Mouse (Mus musculus) heart, postnatal 4 days (tissue): Measurements from ENCODE around the gene Cxcr5. TPM values are rescaled to one million over a fixed set of nuclear protein-coding genes. Genes with fewer than 3 reads are reported as not detected.

ENCODE experiments used
- DNase-seq: peaks from one replicate; pipeline ENCODE4 v3.0.0; 2021
- total RNA-seq, 2 experiments: library from RNA; stranded (reverse); gene quantifications; 2 replicates each; pipeline ENCODE4 v1.2.3; 2021

Cxcr5 gene
- total RNA-seq, 2 experiments from 2014 or later, result 0.14 to 0.29 TPM

DNA sequence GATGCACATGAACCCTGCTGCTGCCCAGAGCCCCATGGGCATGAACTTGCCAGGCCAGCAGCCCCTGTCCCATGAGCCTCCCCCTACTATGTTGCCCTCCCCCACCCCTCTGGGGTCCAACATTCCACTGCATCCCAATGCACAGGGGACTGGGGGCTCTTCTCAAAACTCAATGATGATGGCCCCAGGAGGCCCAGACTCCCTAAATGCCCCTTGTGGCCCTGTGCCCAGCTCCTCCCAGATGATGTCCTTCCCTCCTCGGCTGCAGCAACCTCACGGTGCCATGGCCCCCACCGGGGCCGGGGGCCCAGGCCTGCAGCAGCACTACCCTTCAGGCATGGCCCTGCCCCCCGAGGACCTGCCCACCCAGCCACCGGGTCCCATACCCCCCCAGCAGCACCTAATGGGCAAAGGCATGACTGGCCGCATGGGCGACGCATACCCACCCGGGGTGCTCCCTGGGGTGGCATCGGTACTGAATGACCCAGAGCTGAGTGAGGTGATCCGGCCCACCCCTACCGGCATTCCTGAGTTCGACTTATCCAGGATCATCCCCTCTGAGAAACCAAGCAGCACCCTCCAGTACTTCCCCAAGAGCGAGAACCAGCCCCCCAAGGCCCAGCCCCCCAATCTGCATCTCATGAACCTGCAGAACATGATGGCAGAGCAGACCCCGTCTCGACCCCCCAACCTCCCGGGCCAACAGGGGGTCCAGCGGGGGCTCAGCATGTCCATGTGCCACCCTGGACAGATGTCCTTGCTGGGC lies 52.8 kb downstream of the Cxcr5 start:
- peak; percentile 31 for DNase-seq

- DNase-seq, result peak; percentile 16
Observed at GRCm38 (mm10) chr9:44508124-44508619, 53.5 kb downstream of the Cxcr5 start.

DNA sequence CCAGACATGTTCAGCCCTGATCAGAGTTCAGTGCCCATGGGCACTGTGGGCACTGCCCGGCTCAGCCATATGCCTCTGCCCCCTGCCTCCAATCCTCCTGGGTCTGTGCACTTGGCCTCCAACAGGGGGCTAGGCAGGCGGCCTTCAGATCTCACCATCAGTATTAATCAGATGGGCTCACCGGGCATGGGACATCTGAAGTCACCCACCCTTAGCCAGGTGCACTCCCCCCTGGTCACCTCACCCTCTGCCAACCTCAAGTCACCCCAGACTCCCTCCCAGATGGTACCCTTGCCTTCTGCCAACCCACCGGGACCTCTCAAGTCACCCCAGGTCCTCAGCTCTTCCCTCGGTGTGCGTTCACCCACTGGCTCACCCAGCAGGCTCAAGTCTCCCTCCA lies 54.3 kb downstream of the Cxcr5 start:
- DNase-seq, result no peak

DNA sequence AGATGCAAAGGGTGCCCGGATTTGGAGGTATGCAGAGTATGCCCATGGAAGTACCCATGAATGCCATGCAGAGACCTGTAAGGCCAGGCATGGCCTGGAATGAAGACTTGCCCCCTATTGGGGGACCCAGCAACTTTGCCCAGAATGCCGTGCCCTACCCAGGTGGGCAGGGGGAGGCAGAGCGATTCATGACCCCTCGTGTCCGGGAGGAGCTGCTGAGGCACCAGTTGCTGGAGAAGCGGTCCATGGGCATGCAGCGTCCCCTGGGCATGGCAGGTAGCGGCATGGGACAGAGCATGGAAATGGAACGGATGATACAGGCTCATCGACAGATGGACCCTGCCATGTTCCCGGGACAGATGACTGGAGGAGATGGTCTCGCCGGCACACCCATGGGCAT lies 55.1 kb downstream of the Cxcr5 start:
- peak; percentile 5 for DNase-seq

DNA sequence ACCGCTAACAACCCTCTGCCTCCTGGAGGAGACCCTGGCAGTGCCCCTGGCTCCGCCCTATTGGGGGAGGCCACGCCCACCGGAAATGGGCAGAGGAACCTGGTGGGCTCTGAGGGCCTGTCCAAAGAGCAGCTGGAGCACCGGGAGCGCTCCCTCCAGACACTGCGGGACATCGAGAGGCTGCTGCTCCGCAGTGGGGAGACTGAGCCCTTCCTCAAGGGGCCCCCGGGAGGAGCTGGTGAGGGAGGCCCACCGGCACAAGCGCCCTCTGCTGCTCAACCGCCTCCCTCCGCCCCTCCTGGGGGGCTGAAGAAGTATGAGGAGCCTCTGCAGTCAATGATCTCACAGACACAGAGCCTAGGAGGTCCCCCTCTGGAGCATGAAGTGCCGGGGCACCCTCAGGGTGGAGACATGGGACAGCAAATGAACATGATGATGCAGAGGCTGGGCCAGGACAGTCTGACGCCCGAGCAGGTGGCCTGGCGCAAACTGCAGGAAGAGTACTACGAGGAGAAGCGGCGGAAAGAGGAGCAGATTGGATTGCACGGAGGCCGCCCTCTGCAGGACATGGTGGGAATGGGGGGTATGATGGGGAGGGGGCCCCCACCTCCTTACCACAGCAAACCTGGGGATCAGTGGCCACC lies 55.7 kb downstream of the Cxcr5 start:
- DNase-seq, result peak; percentile 26

GRCm38 (mm10) chr9:44504893-44505823 lies 56.5 kb downstream of the Cxcr5 start:
- no peak for DNase-seq

DNA sequence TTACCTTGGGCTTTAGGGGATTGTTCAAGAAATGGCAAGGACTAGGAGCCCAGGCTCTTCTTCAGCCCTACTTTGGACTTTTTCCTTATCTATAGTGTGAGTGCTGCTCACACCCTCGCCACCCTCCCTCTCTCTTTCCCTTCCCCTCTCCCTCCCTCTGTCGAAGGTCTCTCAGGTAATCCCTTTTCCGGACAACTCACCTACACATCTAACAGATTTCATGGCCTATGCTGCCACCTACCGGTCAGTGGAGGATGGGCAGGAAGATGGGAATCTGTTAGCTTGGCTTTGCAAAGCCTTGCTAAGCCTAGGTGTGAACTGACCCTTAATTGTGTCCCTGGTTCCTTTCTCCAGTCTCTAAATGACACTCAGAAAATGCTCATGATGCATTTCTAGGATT lies 59.7 kb downstream of the Cxcr5 start:
- DNase-seq, result peak; percentile 89

DNA sequence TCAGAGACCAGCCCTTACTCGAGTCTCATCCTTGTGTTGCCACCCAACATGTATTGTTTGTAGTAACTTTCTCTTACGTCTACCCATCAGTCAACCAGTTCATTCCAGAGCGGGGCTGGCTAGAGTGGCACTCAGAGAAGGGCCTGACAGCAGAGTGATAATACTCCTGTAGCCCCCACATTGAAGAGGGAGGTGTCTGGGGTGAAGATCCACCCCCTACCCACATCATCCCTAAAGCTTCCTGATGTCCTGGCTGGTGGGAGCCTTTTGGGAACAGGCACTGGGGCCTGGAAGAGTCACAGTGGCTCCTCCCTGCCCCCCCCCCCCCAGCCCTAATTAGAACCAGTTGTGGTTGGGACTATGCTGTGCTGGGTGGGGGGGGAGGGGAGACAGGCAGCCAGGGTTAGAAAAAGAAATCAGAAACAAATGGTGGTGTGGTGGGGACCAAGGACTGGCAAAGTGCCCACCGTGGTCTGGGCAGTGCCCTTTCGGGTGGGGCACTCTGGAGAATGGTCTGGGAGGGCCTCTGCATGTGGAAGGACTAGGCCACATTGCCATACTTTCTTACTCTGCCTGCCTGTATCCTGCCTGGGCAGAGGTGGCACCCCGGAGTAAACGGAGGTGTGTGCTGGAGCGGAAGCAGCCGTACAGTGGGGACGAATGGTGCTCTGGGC lies 60.3 kb downstream of the Cxcr5 start:
- DNase-seq, result peak; percentile 33

DNA sequence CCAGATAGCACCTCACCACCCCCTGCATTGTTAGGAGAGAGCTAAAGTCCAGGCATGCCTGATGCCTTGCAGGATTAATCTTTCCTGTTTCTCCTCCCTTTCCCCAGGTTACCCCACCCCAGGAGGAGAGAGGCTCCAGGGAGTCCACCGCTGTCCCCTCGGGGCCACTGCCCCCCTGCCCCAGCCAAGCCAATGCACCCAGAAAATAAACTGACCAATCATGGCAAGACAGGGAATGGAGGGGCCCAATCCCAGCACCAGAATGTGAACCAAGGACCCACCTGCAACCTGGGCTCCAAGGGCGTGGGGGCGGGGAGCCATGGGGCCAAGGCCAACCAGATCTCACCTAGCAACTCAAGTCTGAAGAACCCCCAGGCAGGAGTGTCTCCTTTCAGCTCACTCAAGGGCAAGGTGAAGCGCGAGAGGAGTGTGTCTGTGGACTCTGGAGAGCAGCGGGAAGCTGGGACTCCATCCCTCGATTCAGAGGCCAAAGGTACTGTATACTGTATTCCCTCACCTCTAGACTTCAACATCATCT lies 61.0 kb downstream of the Cxcr5 start:
- DNase-seq, result peak; percentile 25

DNA sequence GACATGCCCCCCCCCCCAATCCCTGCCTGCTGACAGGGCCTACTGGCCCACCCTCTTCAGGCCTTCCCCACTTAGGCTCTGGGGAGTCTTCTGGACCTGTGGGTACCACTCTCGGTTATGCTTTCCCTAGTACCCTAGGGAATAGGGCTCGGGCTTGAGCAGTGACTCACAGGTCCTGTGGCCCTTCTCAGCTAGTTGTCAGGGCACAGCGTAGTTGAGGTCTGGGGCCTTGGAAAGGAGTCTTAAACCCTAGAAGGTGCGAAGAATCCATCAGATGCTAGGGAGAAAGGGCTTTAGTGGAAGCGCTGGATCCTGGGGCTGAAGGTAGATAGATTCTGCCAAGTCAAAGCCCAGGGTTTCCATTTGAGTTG lies 61.5 kb downstream of the Cxcr5 start:
- DNase-seq, result no peak

GRCm38 (mm10) chr9:44499356-44500162 lies 62.1 kb downstream of the Cxcr5 start:
- peak; percentile 74 for DNase-seq

DNA sequence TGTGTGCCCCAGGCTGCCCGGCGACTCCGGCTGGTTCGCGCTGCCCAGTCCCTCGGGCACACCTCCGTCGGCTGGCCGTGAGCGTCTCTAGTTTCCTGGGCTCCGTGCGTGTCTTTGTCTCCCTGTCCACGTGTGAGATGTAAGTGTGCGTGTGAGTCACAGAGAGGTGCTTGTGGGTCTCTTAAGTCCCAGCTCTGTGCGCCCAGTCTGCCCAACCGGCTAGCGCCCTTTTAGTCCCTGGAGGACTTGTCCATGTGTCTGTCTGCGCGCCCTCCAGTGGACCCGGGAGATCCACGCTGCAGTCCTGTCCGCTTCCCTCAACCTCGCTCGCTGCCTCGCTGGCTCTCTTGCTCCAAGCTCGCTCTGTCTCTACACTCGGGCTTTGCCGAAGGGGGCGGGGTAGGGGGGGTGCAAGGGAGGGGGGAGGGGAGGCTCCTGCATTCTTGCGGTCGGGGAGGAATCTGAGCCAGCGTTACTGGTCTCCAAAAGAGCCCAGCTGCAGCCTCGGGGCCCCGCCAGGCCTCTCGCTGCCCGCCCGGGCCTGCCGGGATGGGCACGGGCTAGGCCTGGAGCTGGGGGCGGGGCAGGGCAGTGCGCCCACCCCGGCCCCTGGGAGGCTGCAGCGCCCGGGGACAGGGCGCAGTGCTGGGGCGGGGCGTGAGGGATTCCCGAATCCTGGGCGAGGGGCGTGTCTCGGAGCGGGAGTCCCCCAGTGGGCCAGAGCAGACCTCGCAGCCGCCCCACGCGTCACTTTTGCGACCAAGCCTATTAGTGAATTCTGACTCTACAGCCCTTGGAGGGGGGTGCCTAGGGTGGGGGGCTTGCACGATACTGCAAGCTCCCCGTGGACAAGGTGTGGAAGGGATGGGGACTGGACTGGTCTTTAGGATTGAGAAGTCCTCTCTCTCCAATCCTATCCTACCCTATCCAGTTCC lies 63.0 kb downstream of the Cxcr5 start:
- peak; percentile 85 for DNase-seq

DNA sequence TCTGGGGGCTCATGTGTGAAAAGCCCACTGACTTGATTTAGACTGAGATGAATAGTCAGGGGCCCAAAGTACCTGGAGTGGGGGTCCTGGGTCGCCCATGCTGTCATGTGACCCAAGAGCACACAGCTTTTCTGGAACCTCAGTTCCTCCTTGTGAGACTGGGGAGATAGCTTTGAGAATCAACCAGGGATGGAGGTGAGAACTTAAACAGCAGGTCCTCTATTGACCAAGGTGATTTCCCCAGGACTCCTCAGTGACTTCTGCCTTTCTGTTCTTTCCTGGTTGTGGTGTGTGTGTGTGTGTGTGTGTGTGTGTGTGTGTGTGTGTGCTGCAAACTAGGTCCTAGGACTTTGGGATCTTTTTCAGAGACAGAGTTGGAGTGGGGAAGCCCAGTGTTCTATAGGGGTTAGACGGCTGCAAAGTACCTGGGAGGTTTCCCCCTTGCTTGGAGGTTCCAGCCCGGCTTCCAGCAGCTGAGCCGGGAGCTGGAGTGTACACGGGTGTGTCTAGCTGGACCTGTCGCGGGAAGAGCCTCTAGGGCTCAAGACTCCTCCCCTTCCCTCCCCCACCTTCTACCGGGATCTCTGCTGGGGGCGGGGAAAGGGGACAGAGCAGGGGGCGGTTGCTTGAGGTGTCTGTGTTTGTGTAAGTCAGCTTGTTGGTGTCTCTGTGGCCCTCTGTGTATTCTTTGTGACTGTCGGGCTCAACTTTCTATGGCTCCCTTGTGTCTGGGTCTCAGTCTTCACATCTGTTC lies 63.9 kb downstream of the Cxcr5 start:
- peak; percentile 59 for DNase-seq

DNA sequence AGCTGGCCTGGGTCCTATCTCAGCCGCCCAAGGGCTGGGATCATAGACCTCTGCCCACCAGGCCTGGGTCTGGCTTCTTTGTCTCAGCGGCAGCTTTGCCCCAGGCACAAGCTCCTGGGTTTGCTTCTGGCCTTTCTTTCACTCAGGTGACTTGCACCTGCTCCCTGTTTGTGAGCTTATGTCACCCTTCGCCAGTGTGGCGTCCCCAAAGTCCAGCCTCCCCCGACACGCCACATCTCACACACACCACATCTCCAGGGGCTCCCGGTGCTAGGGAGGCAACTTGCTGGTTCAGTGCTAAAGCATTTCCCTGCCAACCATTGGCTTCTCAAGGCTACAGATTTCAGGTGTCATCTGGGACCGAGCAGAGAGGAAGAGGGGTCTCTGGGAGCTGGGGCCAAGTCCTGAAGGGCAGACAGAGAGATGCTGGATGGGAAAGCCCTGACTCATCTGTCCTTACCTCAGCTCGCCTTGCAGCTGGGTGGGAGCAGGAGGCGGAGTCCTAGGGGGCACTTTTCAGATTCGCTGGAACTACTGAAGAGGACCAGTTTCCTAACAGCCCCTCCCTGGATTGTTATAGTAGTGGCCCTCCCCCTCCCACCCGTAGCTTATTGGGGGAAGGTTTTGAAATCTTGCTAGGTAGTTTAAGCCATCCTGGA lies 64.7 kb downstream of the Cxcr5 start:
- no peak for DNase-seq

DNA sequence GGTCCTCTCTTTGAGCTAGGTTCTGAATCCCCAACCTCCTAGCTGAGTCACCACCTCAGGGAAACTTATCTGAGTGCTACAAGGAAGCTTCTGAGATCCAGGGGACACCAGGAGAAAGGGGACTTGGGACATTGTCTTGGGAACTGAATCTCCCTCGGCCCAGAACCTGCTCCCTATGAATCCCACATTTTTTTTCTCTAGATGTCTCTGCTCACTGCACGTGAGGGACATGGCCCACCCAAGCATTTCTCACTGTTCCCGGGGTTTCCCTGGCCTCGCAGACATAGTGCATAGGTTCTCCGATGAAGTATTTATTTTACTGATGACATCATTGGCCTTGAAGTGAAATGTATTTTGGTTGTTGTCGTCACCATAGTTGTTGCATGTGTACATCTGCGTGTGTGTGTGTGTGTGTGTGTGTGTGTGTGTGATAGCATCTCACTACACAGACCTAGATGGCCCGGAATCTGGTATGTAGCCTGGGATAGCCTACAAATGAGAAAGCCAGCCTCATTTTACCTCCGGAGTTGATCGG lies 65.8 kb downstream of the Cxcr5 start:
- no peak for DNase-seq

DNA sequence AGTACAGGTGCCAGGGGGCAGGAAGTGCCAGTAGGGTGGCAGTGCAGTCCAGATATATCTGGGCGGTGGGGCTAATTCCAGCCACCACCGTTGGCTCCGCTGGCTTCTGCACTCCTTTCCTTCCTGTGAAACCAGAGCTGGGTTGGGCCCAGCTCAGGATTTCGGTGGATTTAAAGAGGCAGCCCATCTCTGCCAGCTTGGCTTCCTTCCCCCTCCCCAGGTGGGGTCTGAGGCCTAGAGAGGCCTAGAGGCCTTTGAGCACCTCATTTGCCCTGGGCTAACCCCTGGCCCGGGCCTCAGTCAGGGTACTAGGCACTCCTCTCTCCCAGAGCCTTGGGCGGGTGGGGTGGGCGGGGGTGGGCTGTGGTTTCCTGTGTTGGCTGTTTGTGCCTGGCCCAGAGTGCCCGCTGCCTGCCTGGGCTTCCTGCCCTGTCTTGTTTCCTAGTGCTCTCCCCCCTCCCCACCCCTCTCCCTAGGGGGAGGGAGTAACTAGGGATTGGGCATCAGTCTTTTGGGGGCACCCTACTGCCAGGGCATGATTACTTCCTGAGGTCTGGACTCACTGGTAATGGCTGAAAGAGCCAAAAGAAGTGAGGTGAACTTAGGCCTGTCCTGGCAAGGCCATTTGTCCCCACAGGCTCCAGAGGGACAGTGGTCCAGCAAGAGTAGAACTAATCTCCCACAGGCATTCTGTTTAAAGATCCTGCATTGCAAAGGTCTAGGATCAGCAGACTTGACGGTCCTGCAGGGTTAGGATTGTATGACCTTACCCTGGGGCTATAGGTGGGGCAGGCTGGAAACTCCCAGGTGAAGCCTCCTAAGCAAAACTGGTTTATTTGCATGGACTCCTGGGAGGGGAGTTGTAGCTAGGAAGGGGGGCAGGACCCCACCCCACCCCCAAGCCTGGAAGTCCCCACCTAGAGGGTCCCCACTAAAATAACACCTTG lies 66.5 kb downstream of the Cxcr5 start:
- peak; percentile 49 for DNase-seq

GRCm38 (mm10) chr9:44494261-44494862 lies 67.3 kb downstream of the Cxcr5 start:
- DNase-seq, result peak; percentile 48
